Mouse (Mus musculus) cerebellum, postnatal 25 days (tissue): ENCODE data around the gene Fam234a.

ENCODE experiments used
- DNase-seq, 2 experiments: peaks; one replicate each; pipeline ENCODE4 v3.0.0; 2021; ENCODE audit warnings: mixed read lengths in 2 of 2

The Fam234a gene

GRCm38 (mm10) chr17:26162736-26163135 lies 81.3 kb downstream of the Fam234a start:
- no peak for DNase-seq
